In the genomic region with DNA sequence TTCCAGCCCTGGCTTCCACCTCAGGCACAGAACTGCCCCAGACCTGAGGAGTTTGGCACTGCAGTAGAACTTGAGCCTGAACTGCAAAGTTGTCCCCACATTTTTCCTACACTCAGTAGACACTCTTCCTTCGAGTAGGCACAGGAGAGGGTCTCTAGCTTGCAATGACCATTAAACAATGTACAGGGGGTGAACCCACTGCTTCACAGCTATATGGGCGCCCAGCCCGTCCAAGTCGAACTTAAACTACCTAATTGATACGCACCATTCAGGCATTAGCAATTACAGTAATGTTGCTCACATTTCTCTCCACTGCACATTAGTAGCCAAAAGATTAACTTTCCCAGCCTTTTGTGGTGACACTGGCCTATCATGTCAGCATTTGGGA, we compare ENCODE assay signal across 7 mouse cellular contexts. TPM values are rescaled to one million over a fixed set of nuclear protein-coding genes. Genes with fewer than 3 reads are reported as not detected.
DNase-seq lines count a peak whose midpoint lies in the region; ATAC-seq and TF ChIP-seq lines count a peak whose summit lies in the region.

No protein-coding gene starts in this region.

- peak overlapping the region; percentile 72 for H3K4me2 ChIP-seq in lung, postnatal 0 days (replicated peaks; ENCODE audit: low read depth, low read length)
- H3K4me2 ChIP-seq in forebrain, embryonic 13.5 days: peak overlapping the region; percentile 71
- H3K4me2 ChIP-seq in limb, embryonic 15.5 days: peak overlapping the region; percentile 57
- H3K4me2 ChIP-seq in stomach, embryonic 15.5 days: peak overlapping the region; percentile 60

- H3K4me3 ChIP-seq in lung, postnatal 0 days (ENCODE audit: low read depth, low read length): peak overlapping the region; percentile 69
- H3K4me3 ChIP-seq in forebrain, embryonic 13.5 days: peak overlapping the region; percentile 79
- H3K4me3 ChIP-seq in limb, embryonic 15.5 days: peak overlapping the region; percentile 83
- peak overlapping the region; percentile 86 for H3K4me3 ChIP-seq in stomach, embryonic 15.5 days (replicated peaks)

- H3K9me3 ChIP-seq in lung, postnatal 0 days (ENCODE audit: low read length): 0 out of 2 replicates have a peak, but pooled peaks cover 4% of the 10 kb centered on the region
- peaks cover 23% of the 10 kb centered on the region for H3K9me3 ChIP-seq in forebrain, embryonic 13.5 days (replicated peaks)
- peaks cover 6% of the 10 kb centered on the region for H3K9me3 ChIP-seq in limb, embryonic 15.5 days
- no peaks in the 10 kb centered on the region for H3K9me3 ChIP-seq in stomach, embryonic 15.5 days

- H3K9ac ChIP-seq in lung, postnatal 0 days (replicated peaks; ENCODE audit: low read depth): no peak overlapping the region
- peak overlapping the region; percentile 86 for H3K9ac ChIP-seq in forebrain, embryonic 13.5 days
- H3K9ac ChIP-seq in limb, embryonic 15.5 days: no peak overlapping the region
- H3K9ac ChIP-seq in stomach, embryonic 15.5 days: no peak overlapping the region

- H3K4me1 ChIP-seq in lung, postnatal 0 days (ENCODE audit: insufficient read depth, low read depth, low read length): no peaks in the 10 kb centered on the region
- peaks cover 16% of the 10 kb centered on the region for H3K4me1 ChIP-seq in forebrain, embryonic 13.5 days
- H3K4me1 ChIP-seq in limb, embryonic 15.5 days: peaks cover 7% of the 10 kb centered on the region; the same call in 1 of the 2 replicates
- peaks cover 3% of the 10 kb centered on the region; the same call in 1 of the 2 replicates for H3K4me1 ChIP-seq in stomach, embryonic 15.5 days

- TF ChIP-seq CTCF in lung, postnatal 0 days (IDR thresholded peaks at IDR 0.05): no peak

- H3K36me3 ChIP-seq in lung, postnatal 0 days (ENCODE audit: insufficient read depth, low read length): no peaks in the 10 kb centered on the region
- H3K36me3 ChIP-seq in forebrain, embryonic 13.5 days (ENCODE audit: poor library complexity, severe bottlenecking): peaks cover 24% of the 10 kb centered on the region
- H3K36me3 ChIP-seq in limb, embryonic 15.5 days: peaks cover 12% of the 10 kb centered on the region
- peaks cover 9% of the 10 kb centered on the region for H3K36me3 ChIP-seq in stomach, embryonic 15.5 days

- H3K27ac ChIP-seq in lung, postnatal 0 days (ENCODE audit: low read length): no peak overlapping the region
- peak overlapping the region; percentile 82 for H3K27ac ChIP-seq in forebrain, embryonic 13.5 days
- H3K27ac ChIP-seq in limb, embryonic 15.5 days: peak overlapping the region; percentile 86
- peak overlapping the region; percentile 87 for H3K27ac ChIP-seq in stomach, embryonic 15.5 days

- H3K27me3 ChIP-seq in lung, postnatal 0 days (replicated peaks; ENCODE audit: insufficient read depth, low read length): no peaks in the 10 kb centered on the region
- H3K27me3 ChIP-seq in forebrain, embryonic 13.5 days: no peaks in the 10 kb centered on the region
- no peaks in the 10 kb centered on the region for H3K27me3 ChIP-seq in limb, embryonic 15.5 days
- no peaks in the 10 kb centered on the region for H3K27me3 ChIP-seq in stomach, embryonic 15.5 days (replicated peaks)

- DNase-seq in lung, postnatal 0 days (ENCODE audit: low spot score): no peak
- DNase-seq in lung, adult 18-20 months: no peak
- DNase-seq in thymus, postnatal 10 days (ENCODE audit: low spot score in 2 of 2): no peak

- WGBS in lung, postnatal 0 days: 65% methylated on average over 5 of the region's 5 CpGs
- WGBS in forebrain, embryonic 13.5 days: 67% methylated on average over 5 of the region's 5 CpGs
- 71% methylated on average over 5 of the region's 5 CpGs for WGBS in limb, embryonic 15.5 days
- 61% methylated on average over 5 of the region's 5 CpGs for WGBS in stomach, embryonic 15.5 days

- TF ChIP-seq EP300 in lung, postnatal 0 days (IDR thresholded peaks at IDR 0.05): no peak

- ATAC-seq in lung, postnatal 0 days: no peak
- no peak; the same call in 1 of the 2 replicates for ATAC-seq in forebrain, embryonic 13.5 days
- no peak for ATAC-seq in limb, embryonic 15.5 days (ENCODE audit: insufficient number of reproducible peaks, low FRiP score, low TSS enrichment, low read depth)
- ATAC-seq in stomach, embryonic 15.5 days (ENCODE audit: insufficient read depth, low FRiP score, low read depth): no peak
- no peak for ATAC-seq in inflammation-experienced regulatory T-cells, adult 6 months

RNA-seq across cellular contexts. Expression of gene Zfp938, which starts 0.3 kb away (rescaled TPM):
- 6.5 and 7.4 TPM in 2 replicates for polyA plus RNA-seq in lung, postnatal 0 days (2015; fragmentation: Nextera tagmentation; extraction: Ambion mirVana)
- 17.7 and 21.6 TPM in 2 replicates for polyA plus RNA-seq in forebrain, embryonic 13.5 days (2015; fragmentation: Nextera tagmentation; extraction: Ambion mirVana)
- 14.0 and 16.6 TPM in 2 replicates for polyA plus RNA-seq in limb, embryonic 15.5 days (2015; fragmentation: Nextera tagmentation; extraction: Ambion mirVana)
- 14.1 and 14.5 TPM in 2 replicates for polyA plus RNA-seq in stomach, embryonic 15.5 days (2015; fragmentation: Nextera tagmentation; extraction: Ambion mirVana)
- 10 to 100 TPM; 15.6 to 19.2 (median 17.6) TPM for polyA plus RNA-seq in inflammation-experienced regulatory T-cells, adult 6 months (2017; shearing (Covaris generic))
